Mouse (Mus musculus) splenic B cell, adult 2 months (primary cell): ENCODE results near the gene Zfp365.

ENCODE experiments used
- DNase-seq: peaks from one replicate; pipeline ENCODE4 v3.0.0-alpha.2; 2011; ENCODE audit warnings: low read depth, low spot score
- H3K27me3 ChIP-seq: 2 replicates; pipeline ENCODE4 v1.6.1; 2012; ENCODE audit warnings: mild to moderate bottlenecking, low read length, moderate library complexity, mixed read lengths; ENCODE audit not compliant: control insufficient read depth, poor library complexity, insufficient read depth, severe bottlenecking
- H3K36me3 ChIP-seq: 2 replicates; pipeline ENCODE4 v1.6.1; 2012; ENCODE audit warnings: mild to moderate bottlenecking, low read length, moderate library complexity, mixed read lengths; ENCODE audit not compliant: control insufficient read depth, poor library complexity, insufficient read depth, severe bottlenecking

Zfp365 gene

DNA sequence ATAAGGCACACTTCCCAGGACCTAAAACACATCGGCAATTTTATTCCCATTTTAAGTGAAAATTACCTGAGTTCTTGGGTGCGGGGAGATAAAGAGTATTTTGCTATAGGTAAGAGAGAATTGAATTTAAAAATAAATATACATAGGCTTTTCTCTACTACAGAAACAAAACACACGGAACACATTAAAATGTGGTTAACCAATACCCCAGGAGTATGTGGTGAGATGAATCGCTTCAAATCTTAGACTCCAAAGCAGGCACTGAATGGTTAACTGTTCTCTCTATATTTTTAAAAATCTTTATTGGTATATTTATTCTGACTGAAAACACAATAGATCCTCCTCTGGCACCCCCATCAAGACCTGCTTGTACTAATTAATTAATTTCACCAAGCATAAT, 7.2 kb upstream of the Zfp365 start:
- DNase-seq = no peak
- no peaks in the 10 kb centered on the region for H3K36me3 ChIP-seq
- no peaks in the 10 kb centered on the region for H3K27me3 ChIP-seq

DNA sequence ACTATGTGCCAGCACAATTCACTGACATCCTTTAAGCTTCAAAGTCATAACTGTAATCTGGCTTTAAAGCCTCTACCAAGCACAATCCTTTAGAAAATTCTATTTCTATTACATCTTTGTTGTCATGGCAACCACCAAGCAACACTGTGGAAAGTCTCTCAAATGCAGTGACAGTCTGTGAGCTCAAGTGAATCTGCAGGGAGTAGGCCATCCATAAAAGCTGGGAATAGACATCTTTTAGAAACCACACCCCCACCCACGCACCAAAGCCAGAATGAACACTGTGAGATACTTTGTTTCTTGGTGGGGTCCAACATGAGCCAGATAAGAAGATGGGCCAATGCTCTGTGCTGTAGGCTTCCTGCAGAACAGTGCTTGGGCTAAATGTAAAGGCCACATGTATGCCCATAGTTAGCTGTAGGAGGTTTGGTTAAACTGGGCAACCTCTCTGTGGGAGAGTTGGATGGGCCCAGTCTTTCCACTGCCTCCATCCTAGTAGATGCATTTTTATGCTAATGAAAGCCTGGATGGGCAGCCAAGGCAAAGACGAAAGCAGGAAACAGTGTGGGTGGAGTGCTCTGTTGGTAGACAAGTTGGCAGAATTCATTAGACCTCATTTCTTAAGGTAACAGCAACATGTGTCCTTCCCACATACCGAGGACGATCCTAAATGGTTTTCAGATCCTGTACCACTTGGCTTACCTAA, 5.9 kb upstream of the Zfp365 start:
- H3K27me3 ChIP-seq = no peaks in the 10 kb centered on the region
- DNase-seq = no peak
- H3K36me3 ChIP-seq = no peaks in the 10 kb centered on the region

DNA sequence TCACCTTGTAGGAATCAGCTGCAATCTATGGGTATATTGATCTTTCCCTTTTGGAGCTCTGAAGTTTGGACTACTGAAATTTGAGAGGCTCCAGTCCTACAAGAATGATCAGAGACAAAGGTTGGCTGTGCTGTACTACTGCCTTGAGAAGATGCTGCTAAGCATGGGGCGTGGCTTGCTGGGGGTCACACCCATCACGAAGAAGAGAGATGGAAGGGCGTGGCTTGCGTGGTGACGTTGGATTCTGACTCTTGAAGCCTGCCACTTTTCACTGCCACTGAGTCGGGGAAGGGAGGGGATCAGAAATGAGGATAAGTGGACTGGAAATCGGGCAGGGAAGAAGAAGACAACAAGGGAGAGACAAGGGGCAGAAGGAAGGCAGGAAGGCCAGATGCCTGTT, 4.9 kb upstream of the Zfp365 start:
- Histone ChIP-seq H3K27me3 (no peaks in the 10 kb centered on the region), H3K36me3 (no peaks in the 10 kb centered on the region)
- no peak for DNase-seq

DNA sequence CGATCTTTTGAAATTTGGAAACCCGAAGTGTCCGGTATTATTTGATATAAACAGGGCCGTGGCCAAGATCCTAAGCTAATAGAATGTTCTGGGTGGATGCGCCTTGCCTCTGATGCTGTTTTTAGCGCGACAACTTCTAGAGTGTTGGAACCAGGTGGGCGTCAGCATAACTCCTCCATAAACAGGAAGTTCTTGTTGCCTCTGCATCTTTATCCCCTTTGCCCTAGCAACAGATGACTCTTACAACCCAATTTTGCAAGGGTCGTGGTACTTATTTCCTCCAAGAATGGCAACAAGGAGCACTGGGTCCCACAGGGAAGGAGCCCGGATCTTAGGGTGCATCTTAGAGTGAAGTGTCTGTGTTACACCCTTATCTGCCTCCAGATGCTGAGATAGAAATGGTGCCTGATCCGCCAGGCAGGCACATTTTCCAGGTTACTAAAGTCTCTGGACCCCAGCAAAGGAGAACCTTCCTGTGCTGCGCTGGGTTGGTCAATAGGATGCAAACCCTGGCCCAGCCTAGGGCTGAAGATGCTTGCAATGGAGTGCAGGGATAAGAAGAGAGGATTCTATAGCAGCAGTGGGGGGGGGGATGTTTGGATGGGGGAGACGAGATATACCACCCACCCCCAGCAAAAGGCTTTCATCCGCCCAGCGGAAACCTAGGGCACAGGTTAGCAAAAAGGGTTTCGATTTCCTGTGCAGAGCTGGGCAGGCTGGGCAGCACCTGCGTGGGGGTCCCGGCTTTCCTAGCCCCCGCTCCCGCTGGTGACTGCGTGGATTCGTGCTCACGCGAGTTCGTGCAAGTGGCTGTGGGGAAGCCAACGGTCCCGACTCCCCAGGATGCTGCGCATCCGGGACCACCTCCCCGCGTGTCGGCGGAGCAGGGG, 770 bp downstream of the Zfp365 start:
- no peaks in the 10 kb centered on the region for H3K27me3 ChIP-seq
- DNase-seq = peak; percentile 37
- no peaks in the 10 kb centered on the region for H3K36me3 ChIP-seq

DNA sequence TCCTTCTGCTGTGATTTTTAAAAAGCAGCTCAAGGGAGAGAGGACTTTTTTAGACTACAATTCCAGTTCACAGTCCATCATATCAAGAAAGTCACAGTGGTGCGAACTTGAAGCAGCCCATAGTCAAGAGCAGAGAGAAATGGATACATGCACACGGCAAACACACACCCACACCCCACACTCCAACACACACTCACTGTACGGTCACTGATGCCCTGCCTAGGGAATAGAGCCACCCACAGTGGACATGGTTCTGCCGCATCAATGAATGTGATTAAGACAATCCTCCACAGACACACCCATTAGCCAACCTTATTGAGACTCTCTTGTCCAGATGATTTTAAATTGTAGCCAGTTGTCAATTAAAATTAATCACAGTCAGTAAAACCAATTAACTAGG, 4.5 kb downstream of the Zfp365 start:
- no peaks in the 10 kb centered on the region for H3K36me3 ChIP-seq

DNA sequence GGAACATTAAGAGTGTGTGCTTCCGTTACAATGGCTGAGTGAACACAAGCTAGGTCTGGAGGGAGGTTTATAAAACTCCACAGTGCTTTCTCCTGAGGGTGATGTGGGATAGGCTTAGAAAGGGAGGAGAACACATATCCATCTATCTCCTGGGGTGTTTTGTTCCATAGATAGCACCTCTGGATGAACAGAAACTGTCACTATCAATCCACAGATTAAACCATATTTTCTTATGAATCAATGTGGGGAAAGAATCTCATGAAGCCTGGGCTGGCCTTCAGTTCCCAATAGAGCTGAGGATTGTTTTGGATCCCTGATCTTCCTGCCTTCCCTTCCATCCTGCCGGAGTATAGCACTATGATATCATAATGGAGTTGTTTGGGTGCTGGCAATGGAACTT, 5.5 kb downstream of the Zfp365 start:
- H3K36me3 ChIP-seq = no peaks in the 10 kb centered on the region
- H3K27me3 ChIP-seq = no peaks in the 10 kb centered on the region
- no peak for DNase-seq

More for the DNA sequence above, 4.5 kb downstream of the Zfp365 start:
- no peaks in the 10 kb centered on the region for H3K27me3 ChIP-seq
- no peak for DNase-seq

DNA sequence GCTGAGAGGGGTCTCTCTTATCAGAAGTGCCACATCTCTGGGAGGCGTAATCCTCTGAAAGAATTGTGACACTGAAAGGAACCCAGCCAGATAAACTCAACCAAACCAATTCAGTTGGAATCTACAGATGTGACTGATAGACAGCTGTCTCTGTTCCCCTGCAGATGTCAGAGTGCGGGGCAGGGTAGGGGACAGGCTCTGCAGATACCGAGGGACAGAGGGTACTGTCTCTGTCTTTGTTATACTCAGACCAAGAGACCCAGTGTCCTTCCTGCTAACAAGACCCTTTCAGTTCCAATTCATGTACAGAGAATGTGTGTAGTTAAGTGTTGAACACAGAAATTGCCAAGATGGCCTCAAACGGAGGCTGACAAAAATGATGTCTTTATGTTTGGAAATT, 6.4 kb downstream of the Zfp365 start:
- Histone ChIP-seq H3K27me3 (no peaks in the 10 kb centered on the region), H3K36me3 (no peaks in the 10 kb centered on the region)
- DNase-seq = no peak

DNA sequence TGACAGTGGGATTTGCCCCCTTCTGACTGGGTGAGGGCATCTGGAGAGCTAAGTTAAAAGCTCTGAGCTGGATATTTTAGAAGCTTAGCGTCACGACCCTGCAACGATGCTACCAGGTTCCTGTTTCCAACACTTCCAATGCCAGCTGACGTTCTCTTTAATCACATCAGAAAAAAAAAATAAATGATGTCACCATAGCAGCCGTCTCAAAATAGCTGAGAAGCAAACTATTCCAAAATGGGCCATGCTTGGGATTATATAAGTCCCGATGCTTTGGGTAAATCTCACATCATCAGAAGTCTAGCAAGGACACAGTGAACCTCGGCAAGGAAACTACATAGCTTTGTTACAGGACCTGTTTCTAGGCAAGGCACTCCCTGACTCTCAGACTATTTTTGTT, 9.1 kb downstream of the Zfp365 start:
- Histone ChIP-seq H3K36me3 (no peaks in the 10 kb centered on the region), H3K27me3 (no peaks in the 10 kb centered on the region)
- no peak for DNase-seq

DNA sequence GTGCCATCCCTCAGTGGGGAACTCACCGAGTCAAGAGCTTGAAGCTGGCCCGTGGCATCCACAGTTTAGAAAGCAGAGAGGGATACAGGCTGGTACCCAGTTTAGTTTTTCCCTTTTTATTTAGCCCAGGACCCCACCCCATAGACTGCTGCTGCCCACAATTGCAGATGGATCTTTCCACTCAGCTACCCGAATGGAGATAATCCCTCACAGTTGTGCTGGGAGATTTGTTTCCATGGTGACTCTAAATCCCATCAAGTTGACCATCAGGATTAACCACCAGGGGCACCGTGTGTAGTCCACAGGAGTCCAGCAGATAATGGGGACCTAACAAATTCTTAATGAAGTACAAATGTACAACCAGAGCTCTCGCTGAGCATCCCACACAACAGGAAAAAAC, 11.3 kb downstream of the Zfp365 start:
- H3K36me3 ChIP-seq = no peaks in the 10 kb centered on the region

DNA sequence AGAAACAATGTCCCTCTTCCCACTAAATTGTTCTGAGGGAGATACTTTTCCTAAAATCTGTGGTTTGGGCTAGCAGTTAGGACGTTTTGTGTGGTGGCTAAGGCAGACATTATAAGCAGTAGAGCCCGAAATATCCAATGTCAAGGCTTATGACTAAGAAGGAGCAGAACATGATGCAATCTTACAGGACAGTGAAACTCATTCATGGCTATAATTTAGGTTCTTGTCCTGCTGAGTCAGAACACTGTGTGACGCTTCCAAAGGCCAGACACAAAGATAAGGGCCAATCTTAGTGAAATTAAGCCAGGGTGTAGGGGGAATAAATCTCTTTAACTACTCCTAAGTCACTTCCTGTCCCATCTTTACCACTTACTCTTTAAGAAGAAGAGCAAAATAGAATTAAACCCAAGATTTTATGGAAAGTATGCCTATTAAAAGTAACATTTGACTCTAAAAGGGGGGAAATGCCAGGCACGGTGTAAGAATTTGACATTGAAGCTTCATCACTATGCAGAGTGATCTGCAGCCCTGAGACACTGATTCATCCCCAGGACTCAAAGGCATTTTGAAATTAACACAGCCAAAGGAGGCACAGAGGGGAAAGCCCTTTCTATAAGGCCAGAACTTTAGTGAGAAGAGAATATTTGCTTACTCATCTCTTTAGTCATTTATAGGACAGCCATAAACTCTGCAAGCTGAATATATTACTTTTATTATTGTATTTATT, 13.3 kb downstream of the Zfp365 start:
- Histone ChIP-seq H3K36me3 (no peaks in the 10 kb centered on the region), H3K27me3 (no peaks in the 10 kb centered on the region)
- no peak for DNase-seq

More for the DNA sequence above, 11.3 kb downstream of the Zfp365 start:
- no peaks in the 10 kb centered on the region for H3K27me3 ChIP-seq
- no peak for DNase-seq

DNA sequence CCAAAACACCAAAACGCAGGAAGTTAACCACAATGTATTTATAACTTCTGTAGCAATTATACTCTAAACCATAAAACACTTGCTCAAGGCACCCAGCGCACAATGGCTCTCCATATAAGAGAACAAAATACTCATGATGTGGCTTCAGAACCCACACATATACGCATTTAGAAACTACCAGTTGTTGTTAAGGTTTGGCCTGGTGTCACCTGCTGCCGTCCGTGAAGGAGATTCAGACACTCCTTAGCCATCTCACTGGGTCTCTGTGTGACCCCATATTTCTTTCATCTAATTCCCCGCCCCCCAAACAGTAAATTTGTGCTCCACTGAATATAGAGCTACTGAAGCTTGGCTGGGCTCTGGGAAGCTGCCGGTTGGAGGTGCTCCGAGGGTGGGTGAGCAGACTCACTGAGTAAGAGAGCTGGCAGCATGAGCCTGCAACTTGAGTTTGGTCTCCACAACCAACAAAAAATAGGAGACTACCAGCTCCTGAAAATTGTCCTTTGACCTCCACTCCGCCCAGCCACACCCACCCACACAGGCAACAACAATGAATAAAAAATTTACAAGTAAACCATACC, 14.0 kb downstream of the Zfp365 start:
- no peak for DNase-seq
- no peaks in the 10 kb centered on the region for H3K36me3 ChIP-seq
- H3K27me3 ChIP-seq = no peaks in the 10 kb centered on the region

DNA sequence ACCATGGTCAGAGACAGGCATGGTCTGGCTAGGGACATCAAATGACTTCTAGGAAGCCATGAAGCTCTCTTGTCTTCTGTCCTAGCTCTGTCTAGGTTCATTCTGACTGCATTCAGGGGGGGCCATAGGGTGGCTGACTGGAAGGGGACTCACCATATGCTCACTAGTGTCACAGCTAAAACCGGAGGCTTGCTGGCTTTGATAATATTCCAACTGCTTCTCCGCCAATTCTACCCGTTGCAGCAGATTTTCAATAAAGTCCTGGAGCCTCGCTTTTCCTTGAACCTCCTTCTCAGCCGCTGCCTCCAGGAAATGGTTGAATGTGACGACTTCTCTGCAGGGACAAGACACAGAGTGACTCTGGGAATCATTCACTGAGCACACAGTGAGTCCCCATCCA, 15.2 kb downstream of the Zfp365 start:
- Histone ChIP-seq H3K36me3 (no peaks in the 10 kb centered on the region), H3K27me3 (no peaks in the 10 kb centered on the region)
- DNase-seq = no peak

DNA sequence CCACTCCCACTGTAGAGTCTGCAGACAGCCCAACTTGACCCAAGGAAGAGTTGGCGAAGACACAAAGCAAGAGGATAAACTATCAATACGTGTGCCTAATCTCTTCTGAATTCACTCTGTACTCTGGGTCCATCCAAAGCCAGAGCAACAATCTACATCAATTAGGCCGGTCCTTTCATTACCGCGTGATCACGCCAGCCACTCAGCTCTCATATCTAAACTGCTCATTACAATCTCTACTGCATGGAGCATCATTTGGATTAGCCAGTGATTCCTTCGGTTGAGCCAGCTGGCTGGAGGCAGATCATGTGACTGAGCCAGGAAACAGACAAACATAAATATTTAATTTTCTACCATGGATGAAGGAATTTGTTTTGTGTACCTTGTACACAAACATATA, 17.8 kb downstream of the Zfp365 start:
- no peak for DNase-seq
- no peaks in the 10 kb centered on the region for H3K27me3 ChIP-seq
- no peaks in the 10 kb centered on the region for H3K36me3 ChIP-seq

DNA sequence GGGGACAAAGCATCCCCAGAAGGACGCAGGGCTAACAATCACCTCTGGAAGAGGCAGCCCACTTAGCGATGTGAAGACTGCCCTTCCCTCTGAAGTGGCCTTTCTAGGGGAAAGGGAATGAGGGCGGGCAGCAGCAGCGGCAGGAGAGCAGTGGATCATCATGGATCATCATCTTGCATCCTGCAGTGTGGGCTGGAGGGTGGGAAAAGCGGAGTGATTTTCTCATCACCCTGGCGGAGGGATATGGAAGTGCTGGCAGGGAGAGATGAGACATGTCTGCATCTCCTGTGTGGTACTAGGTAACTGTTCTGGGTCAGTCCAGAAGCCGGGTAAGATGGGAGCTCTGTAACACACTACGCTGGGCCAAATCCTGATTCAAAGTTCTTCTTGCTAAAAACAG, 18.4 kb downstream of the Zfp365 start:
- Histone ChIP-seq H3K36me3 (no peaks in the 10 kb centered on the region), H3K27me3 (no peaks in the 10 kb centered on the region)
- DNase-seq = no peak

DNA sequence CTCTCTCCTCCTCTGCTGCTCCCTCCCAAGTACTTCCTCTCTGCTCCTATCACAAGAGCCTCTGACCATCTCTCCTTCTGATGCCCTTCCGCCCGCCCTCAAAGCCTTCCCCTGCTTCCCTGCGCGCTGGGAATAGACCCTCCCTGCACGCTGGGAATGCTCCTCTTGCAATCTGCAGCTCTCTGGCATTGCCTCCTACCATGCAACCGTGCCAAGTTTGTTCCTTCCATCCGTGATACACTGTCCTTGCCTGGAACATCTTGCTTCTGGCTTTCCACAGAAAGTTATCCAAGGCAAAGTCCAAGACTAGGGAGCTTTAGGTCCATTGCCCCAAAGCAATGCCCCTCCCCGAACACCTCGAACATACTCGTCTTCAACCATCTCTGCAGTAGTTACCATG, 19.2 kb downstream of the Zfp365 start:
- Histone ChIP-seq H3K36me3 (no peaks in the 10 kb centered on the region), H3K27me3 (no peaks in the 10 kb centered on the region)
- no peak for DNase-seq
